Mouse (Mus musculus) heart, adult 11 months (tissue): Measurements from ENCODE around the gene Gatad2b.

Experiments
- DNase-seq: peaks from one replicate; pipeline ENCODE4 v3.0.0; 2022

Gene Gatad2b

DNA sequence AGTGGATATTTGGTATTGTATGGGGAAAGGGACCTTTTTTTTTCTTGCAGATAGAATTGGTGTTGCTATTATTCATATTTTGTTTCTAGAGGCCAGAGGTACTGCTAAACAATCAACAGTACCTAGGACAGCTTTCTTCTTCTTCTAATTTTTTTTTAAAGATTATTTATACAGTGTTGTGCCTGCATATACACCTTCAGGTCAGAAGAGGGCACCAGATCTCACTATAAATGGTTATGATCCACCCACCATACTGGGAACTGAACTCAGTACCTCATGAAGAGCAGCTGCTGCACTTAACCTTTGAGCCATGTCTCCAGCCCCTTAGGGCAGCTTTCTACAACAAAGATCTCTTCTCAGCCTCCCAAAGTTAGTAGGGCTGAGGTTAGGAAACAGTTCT is 20.4 kb downstream of the Gatad2b start:
- DNase-seq = no peak

DNA sequence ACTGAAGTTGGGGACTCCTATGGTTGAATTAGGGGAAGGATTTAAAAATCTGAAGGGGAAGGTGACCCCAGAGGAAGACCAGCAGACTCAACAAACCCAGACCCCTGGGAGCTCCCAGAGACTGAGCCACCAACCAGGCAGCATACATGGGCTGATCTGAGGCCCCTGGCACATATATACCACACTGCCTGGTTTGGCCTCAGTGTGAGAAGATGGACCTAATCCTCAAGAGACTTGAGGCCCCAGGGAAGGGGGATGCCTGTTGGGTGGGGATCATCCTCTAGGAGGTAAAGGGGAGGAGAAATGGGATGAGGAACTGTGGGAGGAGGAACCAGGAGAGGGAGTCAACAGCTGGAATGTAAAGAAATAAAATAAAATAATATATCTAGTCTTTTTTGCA is 21.3 kb downstream of the Gatad2b start:
- DNase-seq = peak; percentile 90

DNA sequence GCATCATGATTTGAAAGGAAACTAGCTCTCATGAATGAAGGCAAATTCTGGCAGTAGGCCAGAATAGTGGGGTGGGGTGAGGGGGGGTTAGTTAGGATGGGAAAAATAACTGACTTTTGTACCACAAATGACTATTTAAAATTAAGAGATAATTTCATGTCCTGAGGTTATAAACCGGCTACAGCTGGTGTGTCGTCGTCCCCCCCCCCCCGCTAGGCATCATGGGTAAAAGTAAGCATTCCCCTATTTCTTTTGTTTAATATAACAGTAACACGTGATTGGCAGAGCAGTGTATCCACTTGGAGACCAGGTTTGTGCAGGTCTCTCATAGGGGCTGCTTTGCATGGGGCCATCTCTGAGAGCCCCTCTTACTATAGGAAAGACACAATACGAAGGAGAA is 29.3 kb downstream of the Gatad2b start:
- DNase-seq = no peak

DNA sequence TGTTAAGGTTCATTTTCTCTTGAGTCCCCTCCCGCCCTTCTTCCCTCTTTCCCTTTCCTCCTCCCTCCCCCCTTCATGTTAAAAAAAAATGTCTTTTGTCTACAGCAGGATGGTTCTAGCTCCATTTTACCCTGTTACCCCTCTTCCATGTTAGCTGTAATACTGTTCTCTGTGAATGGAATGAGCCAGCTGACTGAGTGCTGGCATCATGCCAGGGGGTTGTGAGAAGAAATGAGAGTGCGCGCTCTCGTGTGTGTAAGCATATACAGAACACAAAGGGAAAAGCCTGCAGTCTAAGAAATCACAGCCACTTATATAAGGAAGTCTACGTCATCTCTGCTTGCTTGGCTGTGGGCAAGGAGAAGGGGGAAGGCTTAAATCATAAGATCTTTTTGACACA is 30.1 kb downstream of the Gatad2b start:
- DNase-seq = peak; percentile 95

DNA sequence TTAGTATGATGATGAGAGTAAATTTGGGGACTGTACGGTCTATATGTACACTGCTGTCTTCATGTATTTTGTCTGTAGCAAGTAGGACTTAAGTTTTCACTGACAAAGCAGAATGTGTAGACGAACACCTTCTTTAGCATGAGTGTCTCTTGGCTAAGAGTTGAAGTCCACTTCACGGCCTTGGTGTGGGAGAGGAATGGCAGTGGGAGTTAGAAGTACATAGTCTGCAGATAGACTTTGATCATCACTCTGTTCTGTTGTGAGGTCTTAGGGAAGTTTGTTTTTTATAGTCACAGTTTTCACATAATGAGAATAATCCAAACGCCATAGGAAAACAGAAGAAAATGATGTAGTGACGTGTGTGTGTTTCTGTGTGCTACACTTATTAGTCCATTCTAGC is 39.5 kb downstream of the Gatad2b start:
- peak; percentile 4 for DNase-seq

DNA sequence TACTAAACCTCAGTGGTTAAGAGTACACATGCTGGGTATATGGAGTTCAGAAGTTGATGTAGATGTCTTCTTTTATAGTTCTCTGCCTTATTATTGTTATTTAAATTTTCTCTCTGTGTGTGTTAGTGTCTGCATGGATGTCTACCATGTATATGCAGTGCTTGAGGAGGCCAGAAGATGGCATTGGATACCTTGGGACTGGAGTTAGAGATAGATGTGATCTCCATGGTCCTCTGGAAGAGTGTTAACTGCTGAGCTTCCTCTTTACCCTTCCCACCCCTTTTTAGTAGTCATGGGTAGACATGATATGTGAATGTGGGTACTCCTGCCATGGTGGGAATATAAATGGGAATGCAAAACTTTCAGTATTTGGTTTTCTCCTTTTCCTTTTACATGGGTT is 42.5 kb downstream of the Gatad2b start:
- peak; percentile 18 for DNase-seq

DNA sequence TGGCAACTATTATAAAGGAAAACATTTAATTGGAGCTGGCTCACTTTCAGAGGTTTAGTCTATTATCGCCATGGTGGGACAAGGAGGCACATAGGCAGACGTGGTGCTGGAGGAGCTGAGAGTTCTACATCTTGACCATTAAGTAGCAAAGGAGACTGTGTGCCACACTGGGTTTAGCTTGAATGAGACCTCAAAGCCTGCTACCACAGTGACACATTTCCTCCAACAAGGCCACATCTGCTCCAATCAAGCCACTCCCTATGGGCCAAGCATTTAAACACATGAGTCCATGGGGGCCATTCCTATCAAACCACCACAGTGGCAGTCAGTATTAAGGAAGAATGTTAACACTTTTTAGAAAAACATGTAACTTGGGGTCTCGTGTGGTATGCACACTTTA is 45.2 kb downstream of the Gatad2b start:
- DNase-seq = peak; percentile 84

DNA sequence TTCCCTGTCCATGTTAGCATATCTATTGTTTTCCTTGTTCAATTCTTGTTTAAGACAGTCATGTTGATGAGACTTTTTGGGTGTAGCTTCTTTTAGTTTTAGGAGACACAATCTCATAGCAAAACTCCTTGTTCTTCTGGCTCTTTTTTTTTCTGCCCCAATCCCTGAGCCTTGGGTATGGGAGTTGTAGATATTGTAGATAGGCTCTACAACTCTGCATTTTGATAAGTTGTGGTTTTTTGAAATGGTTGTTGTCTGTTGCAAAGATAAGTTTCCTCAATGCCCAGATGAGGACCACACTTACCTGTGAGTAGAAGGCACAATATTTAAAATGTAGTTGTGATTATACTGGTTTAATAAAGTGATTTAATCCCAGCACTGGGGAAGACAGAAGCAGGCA is 47.2 kb downstream of the Gatad2b start:
- DNase-seq = peak; percentile 5

DNA sequence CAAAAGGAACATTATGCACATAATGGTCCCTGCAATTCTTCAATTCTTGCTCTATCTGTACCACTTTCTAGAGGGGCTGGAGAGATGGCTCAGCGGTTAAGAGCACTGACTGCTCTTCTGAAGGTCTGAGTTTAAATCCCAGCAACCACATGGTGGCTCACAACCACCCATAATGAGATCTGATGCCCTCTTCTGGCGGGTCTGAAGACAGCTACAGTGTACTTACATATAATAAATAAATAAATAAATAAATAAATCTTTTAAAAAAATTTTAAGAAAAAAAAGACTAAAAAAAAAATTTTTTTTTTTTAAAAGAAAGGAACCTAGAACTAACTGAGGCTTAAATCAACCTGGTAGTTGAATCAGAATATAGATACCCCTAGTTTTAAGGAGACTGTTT is 49.9 kb downstream of the Gatad2b start:
- DNase-seq = peak; percentile 27

DNA sequence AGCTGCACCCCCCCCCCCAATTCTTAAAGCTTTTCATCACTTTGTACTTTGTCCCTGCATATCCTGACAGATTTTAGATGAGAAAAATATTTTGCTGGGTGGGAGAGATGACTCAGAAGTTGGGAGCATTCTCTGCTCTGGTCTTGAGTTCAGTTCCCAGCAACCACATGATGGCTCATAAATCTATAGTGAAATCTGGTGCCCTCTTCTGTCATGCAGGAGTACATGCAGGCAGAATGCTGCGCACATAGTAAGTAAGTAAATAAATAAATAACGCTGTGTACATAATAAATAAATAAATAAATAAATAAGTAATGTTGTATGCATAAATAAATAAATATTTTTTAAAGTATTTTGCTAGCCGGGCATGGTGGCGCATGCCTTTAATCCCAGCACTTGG is 54.9 kb downstream of the Gatad2b start:
- no peak for DNase-seq

DNA sequence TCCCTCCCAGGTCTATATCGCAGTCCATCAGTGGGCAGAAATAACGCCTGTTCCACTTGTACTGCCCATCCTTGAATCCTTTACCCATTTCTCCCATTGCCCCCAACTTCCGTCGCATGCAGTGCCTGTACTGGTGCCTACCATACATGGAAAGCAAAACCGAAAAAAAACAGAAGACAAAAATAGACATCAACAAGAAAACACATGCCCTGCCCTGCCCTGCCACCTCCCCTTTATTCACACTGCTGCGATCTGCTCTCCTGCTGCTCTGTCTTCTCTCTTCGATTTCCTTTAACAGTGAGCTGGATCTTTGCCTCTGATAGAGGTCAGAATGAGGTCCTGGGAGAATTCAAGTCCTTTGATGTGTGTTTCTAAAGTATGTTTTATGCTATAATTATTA is 65.0 kb downstream of the Gatad2b start:
- peak; percentile 62 for DNase-seq

DNA sequence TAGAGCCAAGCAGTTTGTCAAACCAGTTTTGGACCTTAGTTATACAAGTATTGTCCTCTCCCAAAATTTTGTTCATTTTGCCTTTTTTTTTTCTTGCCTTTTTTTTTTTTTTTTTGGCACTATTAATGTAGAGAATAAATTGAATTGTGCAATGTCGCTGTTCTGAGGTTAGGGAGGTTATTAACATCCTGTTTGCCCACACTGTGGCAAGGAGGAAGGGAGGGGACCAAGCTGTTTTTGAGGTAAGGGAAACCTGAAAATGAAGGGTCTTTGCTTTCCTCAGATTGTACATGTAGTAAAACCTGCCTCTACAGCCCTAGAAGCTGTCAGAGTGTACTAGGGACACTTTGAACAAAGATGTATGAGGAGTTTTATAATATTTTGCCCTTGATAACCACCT is 66.3 kb downstream of the Gatad2b start:
- DNase-seq = peak; percentile 11

DNA sequence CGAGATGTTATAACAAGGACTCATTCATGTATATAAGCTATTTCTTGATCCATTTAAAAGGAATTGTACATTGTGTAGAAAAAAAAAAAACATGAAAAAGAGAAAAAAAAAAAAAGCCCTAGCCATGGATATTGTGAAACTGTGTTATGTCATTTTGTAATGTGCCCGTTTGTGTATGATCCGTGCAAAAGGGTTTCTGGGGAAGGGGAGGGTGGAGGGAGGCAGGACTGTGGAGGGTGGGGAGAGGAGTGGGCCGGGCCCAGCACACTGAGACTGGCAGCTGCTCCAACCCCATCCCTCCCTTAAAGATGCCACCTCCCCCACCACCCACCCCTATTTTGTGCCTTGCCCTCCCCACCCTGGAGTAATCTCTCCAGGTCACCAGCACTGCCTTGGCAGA is 68.5 kb downstream of the Gatad2b start:
- DNase-seq = peak; percentile 35

DNA sequence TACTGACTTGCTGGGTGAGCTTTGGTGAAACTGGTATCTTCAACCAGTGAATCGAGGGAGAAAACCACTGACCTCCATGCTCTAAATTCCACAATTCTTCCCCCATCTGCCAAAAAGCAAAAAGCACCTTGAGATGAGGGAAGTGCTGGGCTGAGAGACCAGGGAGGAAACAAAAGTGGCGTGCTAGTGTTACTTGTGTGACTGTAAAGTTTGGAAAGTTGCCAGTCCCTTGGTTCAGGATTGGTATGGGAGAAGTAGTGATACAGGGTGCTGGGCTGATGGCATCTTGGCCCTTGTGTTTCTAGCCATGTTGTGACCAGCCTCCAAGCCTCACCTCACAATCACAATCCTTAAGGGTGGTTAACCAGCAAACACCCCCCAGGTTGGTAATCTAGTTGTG is 69.4 kb downstream of the Gatad2b start:
- peak; percentile 64 for DNase-seq

DNA sequence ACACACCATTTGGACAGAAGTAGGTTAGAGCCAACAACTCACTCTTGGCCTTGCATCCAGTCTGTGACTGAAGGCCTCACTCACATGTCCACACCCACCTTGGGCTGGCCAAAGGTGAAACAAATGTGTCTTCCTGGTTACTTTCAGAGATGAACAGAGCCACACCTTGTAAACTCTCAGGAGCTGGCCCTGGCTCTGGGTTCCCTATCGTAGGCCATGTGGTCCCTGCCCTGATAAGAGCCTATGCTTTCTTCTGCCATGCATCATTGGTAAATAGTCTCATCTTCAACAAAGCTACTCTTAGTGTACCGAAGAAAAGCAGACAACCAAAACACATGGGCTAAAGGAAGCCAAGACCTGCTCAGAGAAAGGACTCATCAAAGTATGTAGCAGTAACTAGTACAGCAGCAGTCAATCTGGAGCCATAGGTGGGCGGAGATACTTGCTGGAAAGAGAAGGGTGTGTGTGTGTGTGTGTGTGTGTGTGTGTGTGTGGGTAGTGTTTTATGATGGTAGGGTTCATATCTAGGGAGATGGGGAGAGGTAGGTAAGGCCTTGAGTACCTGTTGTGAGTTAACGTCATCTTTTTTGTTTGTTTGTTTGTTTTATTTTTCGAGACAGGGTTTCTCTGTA is 74.1 kb downstream of the Gatad2b start:
- peak; percentile 70 for DNase-seq

DNA sequence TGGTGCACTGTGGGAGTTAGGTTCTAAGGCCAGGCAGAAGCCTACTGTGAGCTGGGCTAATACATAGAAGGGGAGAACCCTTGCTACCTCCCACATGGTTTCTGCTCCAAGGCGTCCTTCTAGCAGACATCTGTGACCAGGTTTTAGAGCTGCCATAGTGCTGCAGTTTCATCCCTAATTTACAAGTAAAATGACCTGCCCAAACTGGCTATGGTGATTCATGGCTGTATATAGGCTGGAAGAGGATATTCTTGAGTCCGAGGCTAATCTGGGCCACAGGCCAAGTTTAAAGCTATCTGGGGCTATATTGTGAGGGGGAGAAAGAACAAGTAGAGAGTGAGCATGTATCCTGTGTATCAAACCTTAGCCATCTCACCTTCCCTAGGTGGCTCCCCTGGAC is 76.1 kb downstream of the Gatad2b start:
- no peak for DNase-seq

DNA sequence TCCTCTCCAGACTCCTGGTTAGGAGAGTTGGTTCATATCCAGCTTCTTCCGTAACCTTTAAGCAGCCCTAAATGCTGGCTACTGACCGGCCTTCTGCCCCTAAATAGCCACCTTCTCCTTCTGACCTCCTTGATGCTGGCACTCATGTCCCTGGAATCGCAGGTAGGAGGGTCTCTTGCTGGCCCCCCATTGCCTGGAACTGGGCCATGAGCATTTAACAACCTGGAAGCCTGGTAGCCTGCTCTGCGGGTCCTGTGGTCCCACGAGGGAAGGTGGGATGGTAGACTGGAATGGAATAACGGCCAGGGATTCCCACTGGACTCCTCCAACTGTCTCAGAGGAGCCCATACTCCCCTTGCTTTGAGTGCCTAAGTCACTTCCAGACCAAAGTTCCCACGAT is 78.9 kb downstream of the Gatad2b start:
- peak; percentile 89 for DNase-seq

DNA sequence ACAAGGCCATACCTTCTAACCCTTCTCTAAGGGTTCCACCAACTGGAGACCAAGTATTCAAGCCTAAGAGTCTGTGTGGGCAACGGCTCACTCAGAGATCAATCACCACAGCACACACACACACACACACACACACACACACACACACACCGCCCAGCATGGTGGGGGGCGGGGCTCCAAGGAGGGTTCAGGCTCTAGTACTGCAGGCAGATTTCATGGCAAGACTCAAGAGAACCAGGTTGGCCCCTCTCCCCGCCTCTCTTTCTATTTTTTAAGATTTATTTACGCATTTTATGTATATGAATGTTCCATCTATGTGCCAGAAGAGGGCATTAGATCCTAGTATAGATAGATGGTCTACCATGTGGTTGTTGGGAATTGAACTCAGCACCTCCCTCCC is 79.8 kb downstream of the Gatad2b start:
- DNase-seq = no peak

DNA sequence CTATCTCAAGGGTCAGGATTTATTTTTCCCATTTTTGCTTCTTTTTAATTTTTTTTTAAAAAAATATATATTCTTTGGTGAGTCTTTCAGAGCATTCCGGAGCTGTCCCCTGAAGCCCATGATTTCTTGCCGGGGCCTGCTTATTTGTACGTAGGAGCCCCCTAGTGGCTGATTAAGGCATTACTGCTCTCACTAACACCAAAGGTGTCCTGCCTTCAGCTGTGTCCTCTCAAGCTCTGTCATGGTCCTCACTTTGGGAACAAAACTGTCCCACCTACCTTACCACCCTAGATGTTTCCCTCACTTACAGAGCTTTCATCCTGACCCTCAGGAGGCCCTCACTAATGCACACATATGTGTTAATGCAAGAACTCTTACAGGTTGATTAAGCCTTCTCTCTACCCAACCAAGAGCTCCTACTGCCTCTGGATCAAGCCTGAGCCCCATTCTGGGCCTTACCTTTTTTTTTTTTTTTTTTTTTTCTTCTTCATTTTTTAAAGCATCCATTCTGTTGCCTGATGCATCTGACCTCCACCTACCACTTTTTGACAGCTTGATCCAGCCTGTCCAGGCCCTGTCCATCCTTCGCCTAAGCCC is 80.6 kb downstream of the Gatad2b start:
- peak; percentile 96 for DNase-seq

DNA sequence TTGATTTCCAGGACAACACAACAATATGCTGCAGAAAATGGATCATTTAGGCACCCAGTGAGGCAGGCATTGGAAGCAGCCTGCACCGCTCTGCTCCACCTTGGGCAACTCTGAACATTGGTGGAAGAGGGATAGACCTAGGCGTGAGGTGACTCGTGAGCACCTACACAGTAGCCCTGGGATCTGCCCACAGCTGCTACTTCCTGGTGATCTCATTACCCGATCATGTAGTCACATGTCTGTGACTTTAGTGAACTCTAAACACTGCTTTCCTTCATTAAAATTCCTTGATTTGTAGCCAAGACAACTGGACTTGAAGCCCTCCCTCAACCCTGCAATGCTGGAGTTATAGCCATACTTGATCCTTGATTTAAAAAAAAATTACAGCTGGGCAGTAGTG is 81.4 kb downstream of the Gatad2b start:
- DNase-seq = no peak

DNA sequence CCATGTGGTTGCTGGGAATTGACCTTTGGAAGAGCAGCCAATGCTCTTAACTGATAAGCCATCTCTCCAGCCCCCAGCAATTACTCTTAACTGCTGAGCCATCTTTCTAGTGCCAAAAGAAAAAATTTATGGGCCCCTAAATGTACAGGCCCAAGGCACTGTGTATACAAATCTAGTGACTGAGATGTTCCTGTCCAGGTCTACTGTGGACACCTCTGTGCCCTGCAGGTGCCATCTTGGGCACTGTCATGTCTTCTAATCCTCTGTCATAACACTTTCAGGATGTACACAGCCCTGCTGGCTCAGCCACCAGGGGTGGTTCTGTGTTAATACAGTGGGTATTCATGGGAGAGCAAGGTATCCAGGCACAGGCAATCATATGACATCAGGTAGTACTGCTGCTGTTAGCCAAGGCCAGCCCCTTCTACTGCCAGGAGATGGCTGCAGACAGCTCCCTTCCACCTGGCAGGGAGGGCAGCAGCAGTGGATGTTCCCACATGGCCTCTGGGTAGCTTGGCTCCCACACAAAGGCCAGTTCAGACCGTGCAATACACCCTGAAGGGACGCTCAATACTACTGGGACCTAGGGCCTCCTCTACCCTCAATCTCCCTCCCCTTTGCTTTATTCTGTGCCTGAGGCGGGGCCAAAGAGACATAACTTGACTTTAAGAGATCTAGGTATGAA is 82.7 kb downstream of the Gatad2b start:
- DNase-seq = no peak

DNA sequence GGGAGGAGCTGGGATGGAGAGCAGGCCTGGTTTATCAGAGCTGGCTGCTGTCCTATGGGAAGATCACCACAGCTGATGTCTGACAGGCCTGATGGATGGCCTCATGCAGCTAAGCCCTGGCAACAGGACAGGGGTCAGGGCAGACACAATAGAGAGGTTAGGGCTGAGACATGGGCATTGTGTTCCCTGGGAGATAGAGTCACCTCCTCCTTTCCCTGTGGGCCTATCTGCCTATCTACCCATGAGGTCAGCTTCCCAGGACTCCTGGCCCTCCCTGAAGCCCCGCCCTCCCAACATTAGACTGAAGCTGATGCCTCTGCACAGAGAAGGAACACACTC is 83.2 kb downstream of the Gatad2b start:
- peak; percentile 90 for DNase-seq

DNA sequence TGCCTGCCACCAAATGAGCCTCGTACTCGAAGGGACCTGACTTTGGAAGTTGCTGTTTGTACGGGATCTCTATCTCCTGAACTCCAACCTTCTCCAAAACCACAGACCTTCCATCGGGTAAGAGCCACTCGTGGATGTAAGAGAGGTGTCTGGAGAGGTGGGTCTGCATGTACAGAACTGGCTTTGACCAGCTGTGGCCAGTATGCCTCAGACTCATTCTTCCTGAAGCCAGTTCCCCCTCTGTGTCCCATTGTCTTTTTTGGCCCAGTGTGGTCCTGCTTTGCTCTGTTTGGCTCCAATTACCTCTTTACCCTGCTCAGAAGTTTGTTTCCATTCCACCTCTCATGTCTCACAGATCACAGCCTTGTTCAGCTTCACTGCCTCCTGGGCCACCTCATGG is 85.5 kb downstream of the Gatad2b start:
- no peak for DNase-seq

DNA sequence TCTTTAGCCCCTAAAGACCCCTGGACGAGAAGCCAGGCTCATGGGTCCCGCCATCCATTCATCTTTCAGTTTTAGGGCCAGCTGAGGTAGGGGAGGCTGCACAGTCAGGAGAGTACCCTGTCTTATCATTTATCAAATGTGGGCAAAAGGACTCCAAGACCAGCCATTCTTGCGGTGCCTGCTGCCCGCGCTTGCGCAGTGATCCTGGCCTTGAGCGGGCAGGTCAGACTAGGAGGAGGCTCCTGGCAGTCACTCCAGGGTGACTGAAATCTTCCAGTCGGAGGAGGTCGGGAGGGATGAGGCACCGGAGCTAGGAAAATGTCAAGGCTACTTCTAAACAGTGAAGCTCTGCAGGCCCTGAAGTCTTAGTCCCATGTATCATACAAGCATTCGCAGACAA is 88.7 kb downstream of the Gatad2b start:
- peak; percentile 88 for DNase-seq

DNA sequence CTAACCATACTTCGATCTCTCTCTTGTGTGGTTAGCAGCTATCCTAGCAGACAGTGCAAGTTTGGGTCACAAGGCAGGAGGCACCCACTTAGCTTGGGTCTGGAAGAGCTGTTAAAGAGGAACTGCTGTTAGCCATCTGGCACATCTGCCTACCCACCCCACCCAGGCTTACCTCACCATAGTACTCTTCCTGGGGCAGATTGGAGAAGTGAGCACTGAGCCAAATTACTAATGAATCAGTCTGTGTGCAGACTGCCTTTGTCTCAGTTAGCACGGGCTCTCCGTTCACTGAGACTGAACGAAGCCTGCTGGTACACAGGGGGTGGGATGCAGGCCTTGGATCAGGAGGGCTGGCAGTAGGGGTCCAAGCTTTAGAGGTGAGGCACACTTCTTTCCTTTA is 90.7 kb downstream of the Gatad2b start:
- peak; percentile 94 for DNase-seq
